ENCODE assay signal across 34 mouse cellular contexts in the genomic region with DNA sequence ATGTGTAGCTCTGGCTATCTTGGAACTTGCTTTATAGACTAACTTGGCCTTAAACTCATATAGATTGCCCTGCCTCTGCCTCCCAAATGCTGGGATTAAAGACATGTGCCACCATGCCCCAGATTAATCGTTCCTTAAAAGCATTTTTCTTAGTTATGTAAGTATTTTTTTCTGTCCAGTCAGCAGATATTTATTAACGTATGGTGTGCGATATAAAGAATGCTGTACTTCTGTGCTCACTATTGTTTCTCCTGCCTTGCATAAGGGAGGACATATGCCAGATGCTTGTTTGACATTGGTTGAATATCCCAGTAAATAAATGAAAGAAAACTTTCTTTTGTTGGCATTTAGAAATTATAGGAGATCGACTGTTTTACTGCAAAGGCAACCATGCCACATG. TPM values are rescaled to one million over a fixed set of nuclear protein-coding genes. Genes with fewer than 3 reads are reported as not detected.
"Had no signal": no experiment of that assay in that cellular context is flagged by ENCODE, and none has a peak within 500 bp of the region (broad histone marks: within the 10 kb centered on the region; RNA-seq: fewer than 3 reads in every experiment).

No protein-coding gene starts in this region.

- H3K36me3 ChIP-seq: limb, embryonic 10.5 days; limb, embryonic 12.5 days; limb, embryonic 15.5 days; liver, embryonic 12.5 days; liver, embryonic 15.5 days; lung, embryonic 15.5 days; midbrain, embryonic 12.5 days; midbrain, embryonic 15.5 days; neural tube, embryonic 12.5 days had no signal

- ATAC-seq: liver, embryonic 12.5 days; liver, postnatal 0 days; lung, postnatal 0 days; midbrain, embryonic 13.5 days; midbrain, embryonic 15.5 days; midbrain, embryonic 16.5 days had no signal

- DNase-seq: left cerebral cortex, postnatal 4 days; liver; liver, embryonic 13.5 days; liver, postnatal 0 days; lung, adult 18-20 months; lung, adult 2 months; lung, embryonic 14.5 days; lung, postnatal 10 days; lung, postnatal 14 days; lung, postnatal 36 days; lung, postnatal 4 days; midbrain, embryonic 14.5 days had no signal

- H3K27ac ChIP-seq: limb, embryonic 10.5 days; limb, embryonic 12.5 days; limb, embryonic 13.5 days; limb, embryonic 15.5 days; liver, embryonic 12.5 days; liver, embryonic 13.5 days; liver, embryonic 14.5 days; liver, embryonic 15.5 days; lung, embryonic 15.5 days; macrophage; midbrain, embryonic 10.5 days; midbrain, embryonic 12.5 days; midbrain, embryonic 13.5 days; midbrain, embryonic 15.5 days; neural tube, embryonic 12.5 days had no signal

- H3K9ac ChIP-seq: limb, embryonic 12.5 days; limb, embryonic 13.5 days; limb, embryonic 15.5 days; liver, embryonic 12.5 days; liver, embryonic 13.5 days; liver, embryonic 14.5 days; liver, embryonic 15.5 days; liver, postnatal 0 days; lung, embryonic 14.5 days; lung, embryonic 15.5 days; midbrain, embryonic 12.5 days; midbrain, embryonic 13.5 days; midbrain, embryonic 15.5 days; neural tube, embryonic 12.5 days had no signal

- H3K9me3 ChIP-seq: limb, embryonic 10.5 days; limb, embryonic 13.5 days; limb, embryonic 15.5 days; liver, embryonic 12.5 days; liver, embryonic 13.5 days; liver, embryonic 15.5 days; lung, embryonic 15.5 days; midbrain, embryonic 10.5 days; midbrain, embryonic 12.5 days; midbrain, embryonic 15.5 days; neural tube, embryonic 12.5 days had no signal

- H3K27me3 ChIP-seq: limb, embryonic 12.5 days; limb, embryonic 13.5 days; limb, embryonic 15.5 days; liver, embryonic 12.5 days; liver, embryonic 13.5 days; liver, embryonic 15.5 days; lung, embryonic 15.5 days; midbrain, embryonic 12.5 days; midbrain, embryonic 13.5 days; midbrain, embryonic 15.5 days; neural tube, embryonic 12.5 days had no signal

- H3K4me2 ChIP-seq: limb, embryonic 12.5 days; limb, embryonic 13.5 days; limb, embryonic 15.5 days; liver, embryonic 11.5 days; liver, embryonic 12.5 days; liver, embryonic 13.5 days; liver, embryonic 15.5 days; lung, embryonic 14.5 days; lung, embryonic 15.5 days; midbrain, embryonic 11.5 days; midbrain, embryonic 12.5 days; midbrain, embryonic 13.5 days; midbrain, embryonic 15.5 days; neural tube, embryonic 12.5 days had no signal

- H3K4me3 ChIP-seq: limb, embryonic 10.5 days; limb, embryonic 12.5 days; limb, embryonic 13.5 days; limb, embryonic 15.5 days; liver, embryonic 12.5 days; liver, embryonic 13.5 days; liver, embryonic 15.5 days; lung, embryonic 15.5 days; megakaryocyte, embryonic 14.5 days; midbrain, embryonic 10.5 days; midbrain, embryonic 12.5 days; midbrain, embryonic 13.5 days; midbrain, embryonic 15.5 days; myocyte; neural tube, embryonic 12.5 days had no signal

- H3K4me1 ChIP-seq: midbrain, embryonic 12.5 days; neural tube, embryonic 12.5 days had no signal

RNA-seq across cellular contexts. Expression of a gene that starts 5.0 kb away (rescaled TPM):
- total RNA-seq: megakaryocyte, adult 5-6 weeks; megakaryocyte-erythroid progenitor cell, adult 5-6 weeks had no signal
- polyA plus RNA-seq: macrophage had no signal
